Mouse (Mus musculus) ovary, postnatal 14 days (tissue): ENCODE results near the gene Rph3al.

Experiments
- DNase-seq: peaks from one replicate; pipeline ENCODE4 v3.0.0; 2022; ENCODE audit warnings: low spot score

The Rph3al gene

GRCm38 (mm10) chr11:75861213-75861612 is 77.0 kb downstream of the Rph3al start:
- no peak for DNase-seq

DNA sequence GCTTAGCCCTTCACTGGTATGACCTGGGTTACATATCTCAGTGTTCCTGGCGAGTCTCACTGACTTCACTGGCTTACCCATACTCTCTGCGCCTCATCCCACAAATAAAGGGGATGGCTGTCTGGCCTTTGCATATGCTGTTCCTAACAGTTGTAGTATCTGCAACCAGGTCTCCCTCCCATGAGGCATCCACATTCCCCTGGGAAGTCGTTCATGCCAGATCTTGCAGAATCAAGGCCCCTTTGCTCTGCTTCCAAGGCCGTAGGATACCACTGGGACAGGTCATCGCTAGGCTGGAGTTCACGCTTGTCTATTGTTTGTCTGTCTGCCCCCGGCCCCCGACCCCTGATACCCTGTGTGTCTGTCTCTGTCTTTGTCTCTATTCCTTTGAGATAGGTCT is 78.8 kb downstream of the Rph3al start:
- DNase-seq = no peak

- DNase-seq = no peak
These were observed 79.3 kb downstream of the Rph3al start for GRCm38 (mm10) chr11:75858975-75859374.

- no peak for DNase-seq
These were observed 80.4 kb downstream of the Rph3al start for GRCm38 (mm10) chr11:75857781-75858180.

DNA sequence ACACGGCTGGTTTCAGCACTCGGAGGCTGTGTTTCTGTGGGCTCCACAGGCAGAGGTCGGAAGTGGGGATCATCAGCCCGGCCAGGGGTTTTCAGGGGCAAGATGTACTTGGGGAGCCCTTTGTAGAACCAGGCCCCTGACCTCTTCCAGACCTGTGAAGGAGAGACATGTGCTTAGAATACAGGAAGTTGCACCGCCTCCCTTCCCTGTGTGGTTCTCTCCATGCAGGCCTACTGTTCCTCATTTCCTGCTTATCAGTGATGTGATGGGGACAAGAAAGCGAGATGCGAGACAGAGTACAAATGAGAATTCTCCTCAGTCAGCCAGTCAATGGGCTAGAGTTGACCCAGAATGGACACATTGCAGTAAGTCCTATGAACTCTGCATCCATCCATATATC is 83.9 kb downstream of the Rph3al start:
- DNase-seq = no peak

- DNase-seq = no peak
These were observed 85.1 kb downstream of the Rph3al start for GRCm38 (mm10) chr11:75853067-75853636.

DNA sequence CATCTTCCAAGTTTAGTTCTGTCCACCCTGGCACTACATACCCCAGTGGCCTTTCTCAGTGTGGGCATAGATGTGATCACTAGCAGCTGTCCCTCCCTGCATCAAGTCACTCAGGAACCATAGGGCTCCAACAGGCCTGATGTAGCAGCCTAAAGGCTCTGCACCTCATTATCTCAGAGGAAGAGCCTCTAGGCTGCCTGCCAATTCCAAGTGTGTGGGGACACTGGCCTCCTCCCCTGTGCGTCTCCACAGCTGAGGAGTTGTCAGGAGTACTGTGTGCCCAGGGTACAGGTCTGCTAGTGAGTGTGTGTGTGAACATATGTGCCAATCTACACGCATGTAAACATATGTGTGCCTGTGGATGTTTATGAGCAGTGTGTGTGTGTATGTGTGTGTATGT is 85.7 kb downstream of the Rph3al start:
- no peak for DNase-seq

DNA sequence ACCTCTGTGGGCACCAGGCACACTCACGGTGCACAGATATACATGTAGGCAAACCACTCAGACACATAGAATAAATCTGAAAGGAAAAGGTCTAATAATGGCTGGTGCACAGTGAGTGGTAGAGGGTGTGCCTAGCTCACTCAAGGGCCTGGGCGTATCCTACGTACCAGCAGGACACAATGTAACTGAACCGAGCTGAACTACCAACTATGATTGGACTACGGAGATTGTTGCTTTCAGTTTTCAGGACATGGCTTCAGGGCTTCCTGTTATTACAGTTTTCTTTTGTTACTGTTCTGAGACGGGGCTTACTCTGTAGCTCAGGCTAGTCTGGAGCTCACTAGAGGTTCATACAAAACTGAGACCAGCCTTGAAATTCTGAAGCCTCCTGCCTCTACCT is 88.7 kb downstream of the Rph3al start:
- DNase-seq = no peak

DNA sequence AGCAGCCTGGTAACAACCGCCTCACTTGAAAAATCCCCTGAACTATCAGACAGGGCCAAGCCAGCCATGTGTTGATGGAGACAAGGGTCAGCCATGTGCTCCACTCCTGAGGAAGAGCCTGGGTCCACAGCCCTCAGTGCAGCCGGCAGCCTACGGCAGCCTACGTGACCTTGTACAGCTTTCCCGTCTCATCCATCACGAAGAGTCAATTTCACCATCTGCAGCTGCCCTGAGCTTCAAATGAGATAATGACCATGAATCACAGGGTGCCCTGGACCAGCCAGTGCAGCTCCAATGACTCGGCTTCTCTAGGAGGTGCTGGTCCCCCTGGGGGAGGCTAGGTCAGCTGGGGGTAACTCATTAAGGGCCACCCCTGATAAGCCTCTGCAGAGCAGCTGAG is 91.6 kb downstream of the Rph3al start:
- no peak for DNase-seq

DNA sequence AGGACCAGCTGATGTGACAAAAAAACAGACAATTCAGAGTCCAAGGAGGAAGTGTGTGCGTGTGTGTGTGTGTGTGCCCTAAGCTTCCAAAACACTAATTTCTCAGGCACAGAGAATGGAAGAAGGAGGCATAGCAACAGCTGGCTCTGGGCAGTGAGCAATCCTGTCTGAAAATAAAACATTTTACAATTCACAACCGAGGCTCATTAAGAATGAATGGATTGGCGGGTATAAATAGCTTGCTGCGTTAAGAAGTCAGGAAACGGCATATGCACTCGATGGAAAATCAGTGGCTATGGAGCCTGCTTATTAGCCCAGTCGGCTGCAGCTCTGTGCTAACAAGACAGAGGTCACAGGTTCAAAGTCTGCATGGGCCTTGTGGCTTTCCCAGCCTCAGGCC is 92.6 kb downstream of the Rph3al start:
- DNase-seq = no peak

GRCm38 (mm10) chr11:75842904-75843619 is 95.2 kb downstream of the Rph3al start:
- DNase-seq = no peak

DNA sequence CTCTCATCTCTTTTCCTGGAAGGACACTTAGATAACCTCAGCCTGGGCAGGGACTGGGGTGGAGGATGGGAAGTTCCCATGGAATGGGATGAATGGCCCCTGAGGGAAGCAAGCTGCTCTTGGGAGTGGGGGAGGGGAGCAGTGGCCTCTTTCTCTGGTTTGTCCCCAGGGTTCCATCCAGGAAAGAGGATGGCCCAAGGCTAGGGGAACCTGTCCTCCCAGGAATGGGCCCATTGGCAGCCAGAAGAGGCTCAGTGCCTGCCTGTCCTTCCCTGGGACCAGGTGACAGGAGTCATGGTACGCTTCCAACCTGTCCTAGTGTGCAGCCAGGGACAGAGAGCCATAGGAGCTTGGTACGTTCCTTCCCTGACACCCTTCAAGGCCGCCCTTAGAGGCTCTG is 96.7 kb downstream of the Rph3al start:
- DNase-seq = no peak

DNA sequence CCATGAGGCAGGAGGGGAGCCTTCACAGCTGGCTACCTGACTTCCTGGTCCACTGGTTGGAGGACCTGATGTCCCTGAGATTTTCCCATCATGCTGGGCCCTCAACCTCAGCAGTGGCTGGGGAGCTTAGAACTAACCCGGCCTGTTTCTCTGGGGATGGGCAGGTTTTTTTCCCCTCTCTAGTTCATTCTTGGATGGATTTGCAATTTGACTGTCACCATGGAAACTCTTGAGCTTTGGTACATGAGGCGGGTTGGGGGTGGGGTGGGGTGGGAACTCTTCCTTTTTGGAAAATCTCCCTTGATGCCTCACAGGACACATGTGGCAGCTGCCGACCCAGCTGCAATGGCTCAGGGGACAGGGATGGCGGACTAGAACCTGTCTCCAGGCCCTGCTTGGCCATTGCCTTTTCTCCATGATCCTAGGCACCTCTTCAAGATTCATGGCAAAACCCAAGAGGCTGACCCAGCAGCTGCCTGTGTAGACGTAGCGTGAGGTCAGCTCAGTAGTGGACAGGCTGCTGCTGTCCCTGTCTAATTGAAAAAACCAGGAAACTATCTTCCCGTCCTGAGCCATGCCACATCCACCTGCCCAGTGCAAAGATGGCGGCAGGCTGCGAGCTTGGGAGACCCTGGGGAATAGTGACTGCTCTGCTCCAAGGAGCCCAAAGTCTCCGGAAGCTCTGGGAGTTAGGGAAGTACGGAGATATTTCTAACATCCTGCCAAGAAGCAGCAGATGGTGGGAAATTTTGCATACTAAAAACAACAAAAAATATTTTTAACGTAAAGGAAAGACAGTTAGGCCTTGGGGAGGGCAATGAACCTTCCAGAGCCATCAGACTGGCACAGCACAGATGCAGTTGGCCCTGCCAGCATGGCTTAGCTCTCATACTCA is 98.4 kb downstream of the Rph3al start:
- no peak for DNase-seq

- DNase-seq = no peak
These were observed 99.3 kb downstream of the Rph3al start for GRCm38 (mm10) chr11:75838861-75839426.

DNA sequence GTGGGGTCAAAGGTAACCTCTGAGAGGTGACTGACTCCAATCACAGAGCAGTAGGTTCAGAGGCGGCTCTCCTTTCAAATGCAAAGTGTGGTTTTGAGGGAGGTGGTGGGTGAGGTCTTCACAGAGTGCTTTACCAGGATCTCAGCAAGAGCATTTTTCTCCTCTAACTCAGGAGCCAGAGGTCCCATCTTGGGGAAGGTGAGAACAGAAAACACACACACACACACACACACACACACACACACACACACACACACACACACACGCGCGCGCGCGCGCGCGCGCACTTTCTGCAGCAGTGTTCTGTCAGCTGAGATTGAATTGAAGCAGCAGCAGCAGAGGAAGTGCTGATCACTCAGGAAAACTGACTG is 102.0 kb downstream of the Rph3al start:
- DNase-seq = no peak

DNA sequence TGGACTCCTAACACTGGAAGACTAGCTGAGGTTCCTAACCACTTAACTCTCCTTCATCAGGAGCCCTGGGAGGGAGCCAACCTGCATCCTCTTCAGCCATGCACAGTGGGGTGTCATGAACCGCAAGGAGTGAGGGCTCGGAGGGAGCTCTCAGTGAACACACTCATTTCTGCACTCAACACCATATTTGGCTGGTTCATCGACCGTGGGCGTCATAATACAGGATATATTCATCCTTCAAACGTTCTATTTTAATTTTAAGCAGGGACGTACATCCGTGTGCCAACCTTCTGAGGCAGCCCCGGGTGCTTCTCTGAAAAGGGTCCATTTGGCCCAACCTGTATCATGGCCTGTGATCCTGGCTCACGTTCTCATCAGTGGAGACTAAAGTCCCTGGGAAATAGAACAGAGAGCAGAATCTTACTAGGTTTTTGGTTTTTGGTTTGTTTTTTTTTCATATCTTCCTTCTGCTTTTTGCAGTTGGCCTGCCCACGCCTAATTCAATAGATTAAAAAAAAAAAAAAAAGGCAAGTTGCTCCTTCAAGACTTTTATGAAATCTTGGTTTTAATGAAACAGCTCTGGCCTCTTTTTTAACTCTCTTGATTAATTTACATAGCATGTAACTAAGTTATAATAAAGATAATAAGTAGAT is 102.5 kb downstream of the Rph3al start:
- no peak for DNase-seq

GRCm38 (mm10) chr11:75833081-75833480 is 105.1 kb downstream of the Rph3al start:
- DNase-seq = no peak

GRCm38 (mm10) chr11:75830386-75830785 is 107.8 kb downstream of the Rph3al start:
- DNase-seq = no peak

- no peak for DNase-seq
These were observed 110.8 kb downstream of the Rph3al start for GRCm38 (mm10) chr11:75827414-75827813.

GRCm38 (mm10) chr11:75823506-75823905 is 114.7 kb downstream of the Rph3al start:
- DNase-seq = no peak

DNA sequence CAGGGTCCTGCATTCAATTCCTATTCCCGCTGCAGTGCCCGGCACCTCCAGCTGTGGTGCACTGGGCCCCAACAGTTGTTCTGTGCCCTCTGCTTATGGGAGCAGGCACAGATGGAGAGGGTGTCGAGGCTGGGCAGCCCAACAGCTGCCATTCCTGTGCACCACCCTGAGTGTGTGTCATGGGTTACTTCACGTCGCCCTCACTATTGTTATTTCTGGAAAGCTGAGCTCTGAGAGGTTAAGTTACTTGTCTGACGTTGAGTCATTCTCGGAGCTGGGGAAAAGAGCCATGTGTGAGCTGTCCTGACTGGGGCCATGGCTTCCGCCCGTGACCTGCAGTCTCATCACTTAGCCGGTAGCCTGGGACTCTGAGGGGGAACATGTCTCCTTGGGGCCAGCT is 125.1 kb downstream of the Rph3al start:
- DNase-seq = no peak

DNA sequence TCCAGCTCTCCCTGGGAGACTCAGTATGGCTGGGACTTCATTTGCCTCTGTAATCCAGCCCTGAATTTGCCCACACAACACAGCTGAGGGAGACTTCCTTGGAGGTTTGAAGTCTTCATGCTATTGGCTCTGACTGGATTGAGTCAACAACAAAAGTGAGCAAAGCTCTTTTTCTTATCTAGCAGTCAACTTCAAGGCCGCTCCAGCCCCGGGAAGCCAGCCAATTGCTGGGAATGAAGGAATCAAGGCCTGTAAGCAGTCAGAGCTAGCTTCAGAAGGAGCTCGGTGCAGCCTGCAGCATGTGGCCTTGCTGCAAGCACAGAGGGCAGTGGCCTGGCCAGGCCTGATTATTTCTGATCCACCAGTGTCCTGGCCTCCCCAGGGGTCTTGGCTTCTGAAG is 126.3 kb downstream of the Rph3al start:
- peak; percentile 90 for DNase-seq
